Mouse (Mus musculus) embryo, embryonic 10 days (tissue): ENCODE measurements at regions not wholly inside any gene's neighbourhood (a gene's known extent, or its start where the extent isn't known, plus 50 kb on each side); places are given as distances from the start of the nearest gene placed in this dataset.

ENCODE experiments used
- DNase-seq: peaks from one replicate; pipeline ENCODE4 v3.0.0-alpha.2; 2015; ENCODE audit warnings: low spot score

DNA sequence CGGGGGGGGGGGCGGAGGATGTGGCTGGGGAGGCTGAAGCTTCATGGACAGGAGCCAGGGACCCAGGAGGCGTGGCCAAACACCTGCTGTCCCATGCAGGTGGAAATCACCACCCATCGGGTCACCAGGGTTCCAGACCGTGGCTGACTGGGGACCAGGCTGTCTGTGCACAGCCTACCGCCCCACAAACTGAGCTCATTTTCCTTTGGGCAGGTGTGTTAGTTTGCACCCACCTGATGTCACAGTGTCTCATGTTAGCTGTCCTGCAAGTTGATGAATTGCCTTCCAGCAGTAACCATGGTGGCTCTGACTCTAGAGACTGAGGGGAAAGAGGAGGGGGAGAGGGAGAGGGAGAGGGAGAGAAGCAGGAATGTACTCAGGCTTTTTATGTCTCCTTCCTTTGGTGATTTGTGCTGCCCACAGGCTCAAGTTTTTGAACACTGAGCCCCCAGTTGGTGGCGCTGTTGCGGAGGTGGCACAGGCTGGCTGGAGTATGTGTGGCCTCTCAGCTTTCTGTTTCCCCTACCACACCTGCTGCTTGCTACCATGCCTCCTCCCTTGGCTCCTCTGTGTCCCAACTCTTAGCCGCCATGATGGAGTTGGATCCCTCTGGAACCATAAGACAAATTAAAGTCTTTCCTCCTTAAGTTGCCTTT is 107.8 kb upstream of the Man2a1 start:
- DNase-seq: peak; percentile 40

DNA sequence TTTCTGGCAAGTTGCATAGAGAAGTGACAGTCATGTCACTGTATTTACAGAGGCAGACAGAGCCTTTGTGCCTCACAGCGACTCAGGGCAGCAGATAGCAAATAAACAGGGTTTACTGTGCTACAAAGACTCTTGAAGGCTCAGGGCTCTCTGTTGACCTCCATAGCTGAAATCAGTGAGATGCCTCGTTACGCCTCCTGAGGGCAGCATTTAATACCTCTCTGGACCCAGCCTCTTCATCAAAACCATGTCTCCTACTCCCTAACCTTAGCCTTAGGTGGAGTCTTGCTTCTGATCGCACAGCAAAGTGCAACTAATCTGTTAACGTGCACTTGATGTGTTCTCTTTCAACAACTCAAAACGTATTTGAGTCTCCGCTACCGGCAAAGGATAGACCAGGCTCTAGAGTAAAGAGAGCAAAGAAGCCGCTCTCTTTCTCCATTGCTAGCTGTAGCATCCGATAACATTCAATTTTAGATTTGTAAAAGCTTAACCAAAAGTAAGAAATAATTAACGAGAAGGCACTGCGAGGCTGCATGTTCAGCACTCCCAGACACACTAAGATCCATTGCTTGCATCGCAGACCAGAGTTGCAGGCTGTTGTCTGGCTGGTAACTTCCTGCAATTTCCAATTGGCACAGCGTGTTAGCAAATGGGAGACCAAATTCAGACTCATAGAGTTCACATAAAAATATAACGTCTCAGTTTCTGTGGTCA is 101.1 kb upstream of the Man2a1 start:
- DNase-seq: peak; percentile 75

DNA sequence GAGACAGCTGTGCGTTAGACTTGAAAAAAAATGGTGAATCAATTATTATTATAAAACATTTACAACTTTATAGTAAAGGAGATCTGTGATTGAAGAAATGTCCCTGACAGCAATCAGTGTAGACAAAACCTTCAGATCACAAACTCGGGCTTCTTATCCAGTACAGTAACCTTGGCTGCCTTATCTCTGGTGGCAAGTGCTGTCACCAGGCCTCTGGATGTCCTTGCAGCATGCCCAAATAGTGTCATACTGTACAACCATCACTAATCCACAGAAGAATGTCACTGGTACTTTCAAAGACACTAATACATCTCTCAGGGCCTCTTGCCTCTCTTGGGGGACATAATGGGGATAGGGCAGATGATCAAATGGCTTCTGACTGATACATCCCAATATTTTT is 98.2 kb upstream of the Man2a1 start:
- no peak for DNase-seq

DNA sequence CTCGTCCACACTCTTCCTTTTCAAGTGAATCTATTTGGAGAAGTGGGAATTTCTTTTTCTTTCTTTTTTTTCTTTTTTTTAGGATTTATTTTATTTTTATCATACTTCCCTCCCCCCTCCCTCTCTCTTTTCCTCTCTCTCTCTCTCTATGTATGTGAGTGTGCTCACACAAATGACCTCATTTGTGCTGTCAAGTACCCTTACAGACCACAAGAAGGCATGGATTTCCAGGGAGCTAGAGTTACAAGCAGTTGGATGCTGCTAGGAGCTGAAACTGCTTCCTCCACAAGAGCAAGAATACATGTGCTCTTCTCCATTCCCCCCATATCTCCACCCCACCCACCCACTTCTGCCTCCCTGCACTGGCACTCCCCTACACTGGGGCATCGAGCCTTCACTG is 94.6 kb upstream of the Man2a1 start:
- no peak for DNase-seq

DNA sequence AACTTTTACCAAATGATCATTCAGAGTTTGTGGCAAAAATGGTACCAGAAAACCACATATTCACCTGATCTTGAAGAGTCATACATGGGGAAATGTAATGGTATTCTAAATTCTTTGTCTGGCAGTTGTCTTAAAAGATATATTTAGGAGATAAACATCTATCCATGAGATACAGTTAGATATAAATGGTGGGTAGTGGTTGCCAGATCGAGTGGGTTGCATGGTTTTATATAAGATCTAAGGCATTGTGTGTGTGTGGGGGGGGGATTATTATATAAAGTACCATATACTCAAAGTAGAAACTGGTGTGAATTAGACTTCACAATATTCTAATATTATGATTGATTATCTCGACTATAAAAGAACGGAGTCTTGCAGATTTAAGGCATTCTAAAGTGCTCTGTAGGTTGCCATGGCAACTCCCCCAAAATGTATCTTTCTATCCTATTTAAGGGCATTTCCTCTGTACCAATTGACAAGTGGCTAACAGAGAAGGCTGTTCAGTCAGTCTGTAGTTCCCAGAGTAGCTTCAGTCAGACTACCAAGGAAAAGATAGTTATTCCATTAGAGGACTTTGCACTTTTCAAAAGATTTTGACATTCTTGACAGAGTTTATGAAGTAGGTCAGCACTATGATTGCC is 89.3 kb upstream of the Man2a1 start:
- DNase-seq: no peak

DNA sequence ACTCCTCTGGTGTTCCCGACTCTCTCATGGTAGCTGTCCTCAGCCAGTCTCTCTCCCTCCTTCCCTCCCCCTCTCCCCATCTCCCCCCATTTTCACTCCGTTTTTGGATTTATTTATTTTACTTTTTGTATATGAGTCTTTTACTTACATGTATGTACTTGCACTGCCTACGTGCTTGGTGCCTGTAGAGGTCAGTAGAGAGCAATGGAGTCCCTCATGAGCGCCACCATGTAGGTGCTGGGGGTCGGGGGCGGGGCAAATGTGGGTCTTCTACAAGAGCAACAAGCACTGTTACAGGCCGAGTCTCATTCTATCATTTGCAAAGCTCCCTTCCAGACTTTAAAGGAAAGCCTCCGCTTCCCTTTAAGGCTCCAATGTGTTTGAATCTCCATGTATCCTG is 78.3 kb upstream of the Man2a1 start:
- DNase-seq: peak; percentile 32

DNA sequence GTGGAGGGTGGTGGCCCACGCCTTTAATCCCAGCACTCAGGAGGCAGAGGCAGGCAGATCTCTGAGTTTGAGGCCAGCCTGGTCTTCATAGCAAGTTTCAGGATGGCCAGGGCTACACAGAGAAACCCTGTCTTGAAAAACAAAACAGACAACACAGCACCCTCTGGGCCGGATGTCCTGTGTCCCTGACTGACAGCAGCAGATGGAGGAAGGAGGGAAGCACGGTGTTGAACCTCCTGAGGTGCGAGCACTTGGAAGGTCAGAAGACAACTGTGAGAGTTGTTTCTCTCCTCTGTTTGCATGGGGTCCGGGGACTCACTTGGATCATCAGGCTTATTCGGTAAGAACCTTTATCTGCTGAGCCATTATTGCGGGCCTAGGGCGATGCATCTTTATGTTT is 76.6 kb upstream of the Man2a1 start:
- DNase-seq: no peak

DNA sequence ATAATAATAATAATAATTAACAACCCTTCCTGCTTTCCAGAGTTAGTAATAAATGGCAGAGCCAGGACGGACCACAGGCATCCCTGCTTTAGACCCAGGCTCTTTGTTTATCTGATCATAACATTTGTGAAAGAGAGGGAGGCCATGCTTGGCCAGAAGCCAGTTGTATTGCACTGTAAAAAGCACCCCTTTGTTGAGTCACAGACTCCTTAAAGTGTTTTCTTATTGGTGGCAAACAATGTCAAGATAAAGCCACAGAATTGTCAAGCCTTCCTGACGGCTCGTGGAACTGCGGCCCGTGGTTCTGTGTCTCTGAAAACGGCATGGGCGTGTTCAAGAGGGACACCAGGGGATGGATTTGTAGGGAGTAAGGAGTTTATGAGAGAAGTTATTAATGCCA is 72.7 kb upstream of the Man2a1 start:
- no peak for DNase-seq

DNA sequence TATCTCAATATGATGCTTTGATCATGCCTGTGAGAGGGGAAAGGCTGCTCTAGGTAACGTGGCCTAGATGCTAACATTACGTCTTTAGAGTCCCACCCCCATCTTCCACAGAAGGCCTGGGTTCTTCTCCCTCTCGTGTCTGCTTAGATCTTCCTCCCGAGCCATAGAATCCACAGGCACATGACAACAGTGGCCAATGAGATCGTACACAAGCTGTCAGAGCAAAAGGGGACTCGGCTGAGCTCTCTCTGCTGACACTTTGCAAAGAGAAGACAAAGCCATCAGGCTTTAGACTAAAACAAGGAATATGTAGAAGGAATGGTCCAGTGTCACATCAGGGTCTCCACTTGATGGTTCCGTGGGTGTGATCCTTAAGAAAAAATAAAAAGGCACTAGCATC is 72.1 kb upstream of the Man2a1 start:
- no peak for DNase-seq

DNA sequence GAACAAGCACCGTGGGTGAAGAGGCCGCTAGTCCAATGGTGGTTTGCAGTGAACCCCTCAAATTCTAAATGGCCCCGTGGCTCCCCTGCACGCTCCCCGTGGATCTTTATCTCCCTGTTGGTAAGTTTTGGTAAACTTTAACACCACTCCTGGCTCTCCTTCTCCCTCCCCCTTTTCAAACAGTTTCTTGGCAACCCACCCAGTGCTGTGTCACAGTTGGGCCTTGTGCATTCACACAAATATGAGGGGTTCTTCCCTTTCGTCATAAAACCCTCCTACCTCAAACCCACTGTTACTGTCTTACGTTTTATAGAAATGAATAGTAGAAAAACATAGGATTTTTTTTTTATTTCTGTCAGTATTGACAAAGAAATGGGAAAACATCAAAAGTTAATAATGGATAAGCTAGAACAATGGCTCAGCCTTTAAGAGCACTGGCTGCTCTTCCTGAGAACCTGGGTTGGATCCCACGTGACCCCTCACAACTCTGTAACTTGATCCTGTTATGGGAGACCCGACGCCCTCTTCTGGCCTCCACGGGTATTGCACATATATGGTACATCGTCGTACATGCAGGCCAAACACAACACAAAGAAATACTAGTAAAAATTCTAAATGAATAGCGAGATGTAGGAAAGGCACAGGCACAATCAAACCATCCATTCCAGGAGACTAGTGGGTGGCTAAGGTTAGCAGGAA is 71.1 kb upstream of the Man2a1 start:
- DNase-seq: no peak

DNA sequence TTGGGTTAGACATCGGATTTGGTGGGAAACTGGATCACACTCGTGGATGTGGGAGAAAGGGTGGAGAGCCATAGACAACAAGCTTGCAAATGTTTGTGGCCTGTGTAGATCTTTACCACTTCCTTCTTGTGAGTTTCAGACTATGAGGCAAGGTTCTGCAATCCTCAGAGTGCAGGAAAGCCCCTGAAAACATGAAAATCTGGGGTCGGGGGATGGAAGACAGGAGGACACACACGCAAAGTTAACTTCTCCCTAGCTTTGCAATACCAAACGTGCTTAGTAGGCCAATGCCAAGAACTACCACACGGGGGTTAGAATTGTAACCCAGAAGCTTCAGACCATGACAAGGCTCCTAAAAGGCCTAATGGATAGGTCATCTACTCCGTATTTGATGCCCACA is 69.4 kb upstream of the Man2a1 start:
- DNase-seq: no peak

DNA sequence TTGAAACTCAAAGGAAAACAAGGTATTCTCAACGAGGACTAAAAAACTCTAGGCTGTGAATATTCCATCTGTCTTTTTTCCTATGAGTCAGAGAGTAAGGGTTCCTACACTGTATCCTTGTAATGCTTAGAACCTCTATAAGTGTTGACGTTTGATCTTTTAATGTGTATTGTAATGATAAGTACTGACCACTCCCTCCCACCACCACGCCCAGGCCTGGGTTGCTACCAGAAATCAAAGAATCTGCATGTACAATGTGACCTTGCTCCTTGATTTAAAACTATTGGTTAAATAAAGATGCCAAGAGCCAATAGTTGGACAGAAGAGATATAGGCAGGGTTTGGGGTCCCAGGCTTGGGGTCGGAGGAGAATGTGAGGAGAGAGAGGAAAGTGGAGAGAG is 66.2 kb upstream of the Man2a1 start:
- DNase-seq: no peak

DNA sequence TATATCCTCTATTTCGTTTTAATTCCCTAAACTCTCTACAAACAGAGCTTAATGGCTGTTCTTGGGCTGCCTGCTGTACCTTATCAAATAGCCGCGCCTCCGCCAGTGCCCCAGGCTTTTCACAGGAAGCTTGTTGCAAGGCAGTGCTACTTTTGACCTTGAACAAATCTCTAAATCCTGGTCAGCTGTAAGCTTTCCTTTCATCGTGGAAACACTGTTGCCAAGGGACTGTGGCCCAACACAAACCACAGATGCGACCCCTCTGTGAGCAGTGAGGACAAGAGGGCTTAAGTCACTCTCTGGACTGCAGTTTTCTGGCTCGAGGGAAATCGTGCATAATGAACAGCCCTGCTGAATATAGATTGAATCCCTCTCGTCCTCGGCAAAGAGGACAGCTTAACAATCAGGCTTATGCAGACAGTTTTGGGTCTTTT is 62.0 kb upstream of the Man2a1 start:
- peak; percentile 59 for DNase-seq

DNA sequence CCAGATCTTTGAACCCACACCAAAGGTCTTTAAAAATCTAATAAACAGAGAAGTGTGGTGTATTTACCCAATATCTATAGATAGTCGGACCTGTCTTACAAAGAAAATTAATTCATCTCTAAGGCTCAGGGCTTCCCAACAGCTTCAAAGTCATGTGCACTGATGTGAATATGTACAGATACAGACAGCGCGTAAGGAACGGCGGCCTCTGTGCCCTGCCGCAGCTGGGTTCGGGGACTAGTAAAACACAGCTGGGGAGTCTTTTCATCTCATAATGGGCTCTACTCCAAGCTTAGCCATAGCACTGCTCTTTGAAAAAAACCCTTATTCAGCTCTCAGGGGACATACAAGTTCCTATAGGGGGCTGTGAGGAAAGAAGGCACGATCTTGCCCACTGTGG is 60.1 kb upstream of the Man2a1 start:
- no peak for DNase-seq

DNA sequence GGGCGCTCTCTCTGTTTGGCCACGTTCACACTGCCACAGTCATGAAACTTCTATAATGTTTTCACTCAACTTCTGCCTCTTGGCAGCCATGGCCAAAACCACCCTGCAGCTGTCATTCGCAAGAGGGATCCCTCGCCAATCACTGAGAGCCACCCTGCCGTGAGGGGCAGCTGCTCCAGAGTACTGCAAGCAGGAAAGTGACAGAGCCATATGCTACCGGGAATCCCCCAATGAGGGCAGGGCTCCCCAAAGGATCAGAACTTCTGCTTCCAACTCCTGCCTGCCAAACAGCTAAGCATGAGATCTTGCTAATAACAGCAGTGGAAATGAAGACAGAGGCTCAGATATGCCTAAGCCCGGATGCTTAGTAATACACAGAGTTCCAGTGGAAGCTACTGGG is 52.0 kb upstream of the Man2a1 start:
- no peak for DNase-seq

DNA sequence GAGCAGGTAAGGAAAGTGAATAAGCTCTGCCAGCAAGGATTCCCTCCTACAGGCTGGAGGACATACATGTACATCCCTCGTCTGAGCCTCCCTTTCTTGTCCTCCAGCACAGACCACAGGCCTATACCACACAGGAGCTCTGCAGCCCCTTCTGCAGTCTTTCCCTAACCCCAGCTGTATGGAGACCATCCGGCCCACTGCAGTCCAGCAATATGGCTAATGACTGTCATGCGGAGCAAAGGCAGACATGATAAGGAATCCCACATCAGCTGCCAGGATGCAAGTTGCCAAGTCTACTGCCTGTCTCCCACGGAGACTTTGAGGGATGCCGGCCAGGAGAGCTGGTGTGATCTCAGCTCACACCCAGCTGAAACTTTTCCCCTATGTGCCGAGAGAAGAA is 50.5 kb upstream of the Man2a1 start:
- DNase-seq: no peak
